Mouse (Mus musculus) forebrain, embryonic 15.5 days (tissue): ENCODE measurements around the gene Mrpl16. TPM values are rescaled to one million over a fixed set of nuclear protein-coding genes. Genes with fewer than 3 reads are reported as not detected.

Source experiments
- ATAC-seq: fragments of 200-750 bp; cut with Nextera tagmentation; replicated peaks from 2 replicates; pipeline ENCODE4 v1.8.0; 2017; ENCODE audit warnings: mild to moderate bottlenecking, moderate TSS enrichment, moderate library complexity
- H3K27ac ChIP-seq: fragments of 300-500 bp; sonication (generic); replicated peaks from 2 replicates; pipeline ENCODE4 v1.5.1; 2015; ENCODE audit warnings: mild to moderate bottlenecking, inconsistent platforms
- H3K27me3 ChIP-seq: fragments of 300-500 bp; sonication (generic); 2 replicates; pipeline ENCODE4 v1.6.1; 2015; ENCODE audit warnings: inconsistent platforms
- H3K36me3 ChIP-seq: fragments of 300-500 bp; sonication (generic); 2 replicates; pipeline ENCODE4 v1.6.1; 2015; ENCODE audit warnings: mild to moderate bottlenecking, inconsistent platforms
- H3K4me1 ChIP-seq: fragments of 300-500 bp; sonication (generic); 2 replicates; pipeline ENCODE4 v1.6.1; 2015; ENCODE audit warnings: inconsistent platforms
- H3K4me2 ChIP-seq: fragments of 300-500 bp; sonication (generic); replicated peaks from 2 replicates; pipeline ENCODE4 v1.6.1; 2015; ENCODE audit warnings: mild to moderate bottlenecking, inconsistent platforms
- H3K4me3 ChIP-seq: fragments of 300-500 bp; sonication (generic); 2 replicates; pipeline ENCODE4 v1.5.1; 2015; ENCODE audit warnings: mild to moderate bottlenecking, inconsistent platforms
- H3K9ac ChIP-seq: fragments of 300-500 bp; sonication (generic); replicated peaks from 2 replicates; pipeline ENCODE4 v1.6.1; 2015; ENCODE audit warnings: mild to moderate bottlenecking, inconsistent platforms
- H3K9me3 ChIP-seq: fragments of 300-500 bp; sonication (generic); 2 replicates; pipeline ENCODE4 v1.6.1; 2016; ENCODE audit warnings: inconsistent platforms
- WGBS: fragments of 180-500 bp; shearing (Covaris S2); methylation state at CpG from one replicate; pipeline ENCODE4 v1.1.7; 2015; ENCODE audit warnings: mixed read lengths; 5-methylcytosine and 5-hydroxymethylcytosine counted together
- polyA plus RNA-seq: library from polyadenylated mRNA; unstranded; fragments of >200 nt; fragmentation: Nextera tagmentation; extraction: Ambion mirVana; gene quantifications from 2 replicates; pipeline ENCODE4 v1.2.1, GENCODE M21; 2015

The Mrpl16 gene
- polyA plus RNA-seq, 1 experiment from 2014 or later, result 42.9 TPM

- Histone ChIP-seq H3K9me3 (no peaks in the 10 kb centered on the region), H3K4me1 (peaks cover 19% of the 10 kb centered on the region), H3K27me3 (peaks cover 30% of the 10 kb centered on the region), H3K27ac (no peak within 1 kb of the TSS), H3K4me2 (peak within 1 kb of the TSS; percentile 98), H3K36me3 (no peaks in the 10 kb centered on the region), H3K9ac (peak within 1 kb of the TSS; percentile 71), H3K4me3 (peak within 1 kb of the TSS; percentile 77)
- ATAC-seq, result no peak
- WGBS, result under 1% methylated on average over 20 of the region's 20 CpGs
These were observed 49.0 kb downstream of the Mrpl16 start, which contains the start of gene Stx3 for GRCm38 (mm10) chr19:11819143-11819700. Stx3 (minus strand) TSS chr19:11819403.

- under 1% methylated on average over 15 of the region's 15 CpGs for WGBS
- H3K4me3 ChIP-seq, result peak overlapping the region; percentile 77
- H3K27ac ChIP-seq, result no peak overlapping the region
- H3K4me2 ChIP-seq, result peak overlapping the region; percentile 98
- peaks cover 19% of the 10 kb centered on the region for H3K4me1 ChIP-seq
- peak; percentile 73 for ATAC-seq
- H3K27me3 ChIP-seq, result peaks cover 30% of the 10 kb centered on the region
- no peaks in the 10 kb centered on the region for H3K36me3 ChIP-seq
- H3K9me3 ChIP-seq, result no peaks in the 10 kb centered on the region
- H3K9ac ChIP-seq, result no peak overlapping the region
These were observed 49.6 kb downstream of the Mrpl16 start for GRCm38 (mm10) chr19:11819800-11820199.

- H3K9ac ChIP-seq, result no peak overlapping the region
- peak overlapping the region; percentile 98 for H3K4me2 ChIP-seq
- H3K36me3 ChIP-seq, result no peaks in the 10 kb centered on the region
- ATAC-seq, result no peak
- H3K27me3 ChIP-seq, result peaks cover 27% of the 10 kb centered on the region
- H3K9me3 ChIP-seq, result no peaks in the 10 kb centered on the region
- H3K4me3 ChIP-seq, result peak overlapping the region; percentile 77
- peaks cover 19% of the 10 kb centered on the region for H3K4me1 ChIP-seq
- WGBS, result 29% methylated on average over 6 of the region's 6 CpGs
- no peak overlapping the region for H3K27ac ChIP-seq
These were observed 50.0 kb downstream of the Mrpl16 start for GRCm38 (mm10) chr19:11820211-11820610.

- H3K4me2 ChIP-seq, result no peak overlapping the region
- H3K36me3 ChIP-seq, result no peaks in the 10 kb centered on the region
- H3K9ac ChIP-seq, result no peak overlapping the region
- no peak overlapping the region for H3K4me3 ChIP-seq
- 22% methylated on average over 4 of the region's 4 CpGs for WGBS
- H3K27me3 ChIP-seq, result peaks cover 16% of the 10 kb centered on the region
- H3K4me1 ChIP-seq, result peaks cover 13% of the 10 kb centered on the region
- no peak for ATAC-seq
- H3K9me3 ChIP-seq, result no peaks in the 10 kb centered on the region
- no peak overlapping the region for H3K27ac ChIP-seq
These were observed 53.3 kb downstream of the Mrpl16 start for GRCm38 (mm10) chr19:11823346-11824065.

Other genes starting within 250 kb of the Mrpl16 start
- not detected in 2 replicates for gene Ms4a4d, start 233.6 kb upstream of the Mrpl16 start, polyA plus RNA-seq
- gene Ms4a6d, start 165.5 kb upstream of the Mrpl16 start, polyA plus RNA-seq, result 1.9 and 2.0 TPM in 2 replicates
- not detected in 2 replicates for gene Ms4a2, start 146.7 kb upstream of the Mrpl16 start, polyA plus RNA-seq
- not detected in 2 replicates for gene Ms4a3, start 129.5 kb upstream of the Mrpl16 start, polyA plus RNA-seq
- gene Oosp2, start 109.8 kb upstream of the Mrpl16 start, polyA plus RNA-seq, result not detected in 2 replicates
- not detected in 2 replicates for gene Oosp1, start 79.2 kb upstream of the Mrpl16 start, polyA plus RNA-seq
- not detected in 2 replicates for gene Oosp3, start 73.3 kb upstream of the Mrpl16 start, polyA plus RNA-seq
- not detected in 2 replicates for gene Gif, start 22.8 kb upstream of the Mrpl16 start, polyA plus RNA-seq
- gene Stx3, start 49.0 kb downstream of the Mrpl16 start, polyA plus RNA-seq, result 11.8 and 13.2 TPM in 2 replicates
- not detected in 2 replicates for gene Olfr1417, start 68.8 kb downstream of the Mrpl16 start, polyA plus RNA-seq
- not detected in 2 replicates for gene Olfr1418, start 90.7 kb downstream of the Mrpl16 start, polyA plus RNA-seq
- not detected in 2 replicates for gene Olfr1419, start 104.7 kb downstream of the Mrpl16 start, polyA plus RNA-seq
- not detected in 2 replicates for gene Olfr1420, start 116.2 kb downstream of the Mrpl16 start, polyA plus RNA-seq
- 18.2 and 18.8 TPM in 2 replicates for gene Patl1, start 142.0 kb downstream of the Mrpl16 start, polyA plus RNA-seq
- 4.3 and 4.9 TPM in 2 replicates for gene Osbp, start 195.6 kb downstream of the Mrpl16 start, polyA plus RNA-seq